Mouse (Mus musculus) liver, embryonic 13.5 days (tissue): ENCODE results near the gene Cap2. TPM values are rescaled to one million over a fixed set of nuclear protein-coding genes. Genes with fewer than 3 reads are reported as not detected.

Experiments
- ATAC-seq: fragments of 200-750 bp; cut with Nextera tagmentation; 2 replicates; pipeline ENCODE4 v1.8.0; 2017; ENCODE audit warnings: low read depth, mild to moderate bottlenecking, moderate number of reproducible peaks, moderate library complexity
- DNase-seq: peaks from one replicate; pipeline ENCODE4 v3.0.0; 2022
- H3K27ac ChIP-seq: fragments of 300-500 bp; sonication (generic); 2 replicates; pipeline ENCODE4 v1.5.1; 2015; ENCODE audit warnings: moderate library complexity, mild to moderate bottlenecking, inconsistent platforms
- H3K27me3 ChIP-seq: fragments of 300-500 bp; sonication (generic); 2 replicates; pipeline ENCODE4 v1.6.1; 2015; ENCODE audit warnings: mild to moderate bottlenecking, inconsistent platforms
- H3K36me3 ChIP-seq: fragments of 300-500 bp; sonication (generic); 2 replicates; pipeline ENCODE4 v1.6.1; 2015; ENCODE audit warnings: mild to moderate bottlenecking, inconsistent platforms
- H3K4me1 ChIP-seq: fragments of 300-500 bp; sonication (generic); replicated peaks from 2 replicates; pipeline ENCODE4 v1.6.1; 2015; ENCODE audit warnings: inconsistent platforms
- H3K4me2 ChIP-seq: fragments of 300-500 bp; sonication (generic); 2 replicates; pipeline ENCODE4 v1.6.1; 2015; ENCODE audit warnings: inconsistent platforms, mild to moderate bottlenecking, moderate library complexity
- H3K4me3 ChIP-seq: fragments of 300-500 bp; sonication (generic); replicated peaks from 2 replicates; pipeline ENCODE4 v1.5.1; 2015; ENCODE audit warnings: mild to moderate bottlenecking, inconsistent platforms
- H3K9ac ChIP-seq: fragments of 300-500 bp; sonication (generic); 2 replicates; pipeline ENCODE4 v1.6.1; 2015; ENCODE audit warnings: mild to moderate bottlenecking, inconsistent platforms
- H3K9me3 ChIP-seq: fragments of 300-500 bp; sonication (generic); replicated peaks from 2 replicates; pipeline ENCODE4 v1.6.1; 2016; ENCODE audit warnings: inconsistent platforms
- WGBS: fragments of 180-500 bp; shearing (Covaris S2); methylation state at CpG from one replicate; pipeline ENCODE4 v1.1.7; 2015; ENCODE audit not compliant: insufficient replicate concordance; 5-methylcytosine and 5-hydroxymethylcytosine counted together
- polyA plus RNA-seq: library from polyadenylated mRNA; unstranded; fragments of >200 nt; fragmentation: Nextera tagmentation; extraction: Ambion mirVana; gene quantifications from 2 replicates; pipeline ENCODE4 v1.2.1, GENCODE M21; 2015

The Cap2 gene
- polyA plus RNA-seq, 1 experiment from 2014 or later: 2.0 TPM

GRCm38 (mm10) chr13:46699372-46699771 is 197.7 kb downstream of the Cap2 start:
- Histone ChIP-seq H3K36me3 (peaks cover 70% of the 10 kb centered on the region), H3K9me3 (no peaks in the 10 kb centered on the region), H3K27ac (no peak overlapping the region), H3K4me1 (no peaks in the 10 kb centered on the region), H3K27me3 (no peaks in the 10 kb centered on the region), H3K4me3 (no peak overlapping the region), H3K4me2 (no peak overlapping the region), H3K9ac (no peak overlapping the region)
- ATAC-seq: no peak
- DNase-seq: no peak
- WGBS: 89% methylated on average over 1 of the region's 1 CpGs

Other genes with a start within 250 kb of the Cap2 start
- not detected in 2 replicates for gene Stmnd1, start 228.1 kb upstream of the Cap2 start, polyA plus RNA-seq
- 0.14 and 0.17 TPM in 2 replicates for gene Rbm24, start 83.4 kb upstream of the Cap2 start, polyA plus RNA-seq
- 3.0 TPM in 2 replicates for gene Fam8a1, start 167.7 kb downstream of the Cap2 start, polyA plus RNA-seq
- 18.6 and 20.7 TPM in 2 replicates for gene Nup153, start 226.1 kb downstream of the Cap2 start, polyA plus RNA-seq